Mouse (Mus musculus): ENCODE measurements around the gene Pnma1. TPM values are rescaled to one million over a fixed set of nuclear protein-coding genes. Genes with fewer than 3 reads are reported as not detected.

Gene Pnma1
- polyA plus RNA-seq, 1 experiment from 2014 or later = 0.71 TPM

DNA sequence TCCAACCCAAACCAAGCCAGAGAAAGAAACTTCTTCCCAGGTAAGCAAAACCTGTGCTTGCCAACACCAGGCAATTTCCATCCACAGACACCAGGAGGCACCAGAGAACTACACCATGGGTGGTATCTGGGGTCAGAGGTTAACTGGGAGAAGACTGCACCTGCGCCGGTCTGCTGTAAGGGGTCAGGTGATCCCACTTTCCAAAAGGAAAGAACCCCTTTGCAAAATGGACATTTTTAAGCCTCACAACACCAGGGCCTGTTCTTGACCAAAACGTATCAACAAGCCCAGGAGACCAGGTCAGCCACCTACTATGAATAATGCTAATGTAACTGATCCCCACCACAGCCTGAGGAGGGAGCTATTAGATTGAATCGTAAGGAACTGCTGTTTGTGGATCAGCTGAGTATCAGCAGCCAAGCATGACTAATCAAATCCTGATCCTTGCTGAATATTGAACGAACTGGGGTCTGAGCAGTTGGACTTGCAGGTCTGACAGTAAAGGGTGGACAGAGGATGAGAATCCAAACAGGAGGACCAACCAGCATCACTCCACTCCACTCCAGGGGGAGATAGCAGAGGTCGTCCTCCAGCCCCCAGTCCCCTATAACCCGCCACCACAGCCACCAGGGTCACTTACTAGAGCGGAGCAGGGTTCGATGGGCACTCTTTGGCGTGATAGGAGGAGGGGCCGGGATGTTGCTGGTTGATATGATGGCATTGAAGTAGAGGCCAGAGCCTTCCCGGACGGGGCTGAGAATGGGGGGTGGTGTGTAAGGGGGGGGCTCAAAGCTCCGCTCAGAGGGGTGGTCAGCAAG, 13.5 kb upstream of the Pnma1 start:
- Histone ChIP-seq H3K4me1 (ENCODE audit: control insufficient read depth, insufficient read depth, low read length) (peaks cover 7% of the 10 kb centered on the region; the same call in 1 of the 2 replicates), H3K9me3 (replicated peaks; ENCODE audit: control insufficient read depth, low read length) (no peaks in the 10 kb centered on the region), H3K4me3 (replicated peaks; ENCODE audit: low read length) (no peak overlapping the region), H3K27me3 (ENCODE audit: control insufficient read depth, insufficient read depth, low read length) (no peaks in the 10 kb centered on the region), H3K9ac (ENCODE audit: low read length) (no peak overlapping the region), H3K27ac (ENCODE audit: low read length) (no peak overlapping the region), H3K4me2 (ENCODE audit: low read depth, low read length) (no peak overlapping the region), H3K36me3 (ENCODE audit: control insufficient read depth, insufficient read depth, low read length) (peaks cover 15% of the 10 kb centered on the region)
- WGBS = 75% methylated on average over 14 of the region's 14 CpGs
- peak; percentile 27 for ATAC-seq (ENCODE audit: insufficient read depth, low FRiP score)

DNA sequence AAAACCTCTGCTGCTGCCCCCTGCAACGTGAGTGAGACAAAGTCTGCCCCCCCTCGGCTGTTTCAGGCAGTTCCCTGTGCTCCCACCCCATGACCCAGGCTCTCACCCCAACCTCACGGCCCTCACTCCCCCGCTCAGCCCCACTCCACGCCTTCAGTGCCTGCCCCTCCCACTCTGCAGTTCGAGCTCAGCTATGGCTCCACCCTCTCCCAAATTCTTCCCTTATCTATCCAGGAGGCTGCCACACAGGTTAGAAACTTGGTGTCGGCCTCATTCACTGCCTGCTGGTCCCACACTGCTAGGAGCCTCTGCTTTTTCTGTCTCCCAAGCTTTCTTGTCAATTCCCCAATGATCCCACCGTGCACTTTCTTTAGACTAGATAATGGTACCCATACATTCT, 12.8 kb upstream of the Pnma1 start:
- WGBS = 33% methylated on average over 8 of the region's 8 CpGs
- peaks cover 18% of the 10 kb centered on the region for H3K36me3 ChIP-seq (ENCODE audit: control insufficient read depth, insufficient read depth, low read length)
- ATAC-seq (ENCODE audit: insufficient read depth, low FRiP score) = peak; percentile 58; the same call in 1 of the 2 replicates

DNA sequence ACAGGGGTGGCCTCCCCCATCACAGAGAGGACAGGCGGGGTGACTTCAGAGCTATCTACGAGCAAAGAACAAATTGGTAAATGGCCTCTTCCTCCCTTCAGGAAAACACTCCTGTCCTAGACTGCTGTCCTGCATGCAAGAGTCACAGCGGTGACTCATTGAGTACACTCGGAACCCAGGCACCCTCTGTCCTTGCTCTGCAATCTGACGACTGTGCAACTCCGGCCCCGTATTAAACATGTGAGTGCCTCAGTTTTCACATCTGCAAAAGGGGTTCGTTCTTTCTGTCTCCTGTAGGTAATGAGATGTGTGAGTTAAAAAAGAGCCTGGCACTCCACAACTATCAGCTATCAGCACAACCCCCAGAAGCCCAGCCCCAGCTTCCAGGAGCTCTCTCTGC, 12.2 kb upstream of the Pnma1 start:
- no peak overlapping the region for H3K4me2 ChIP-seq (ENCODE audit: low read depth, low read length)
- H3K9ac ChIP-seq (ENCODE audit: low read length) = no peak overlapping the region
- H3K27ac ChIP-seq (ENCODE audit: low read length) = no peak overlapping the region
- H3K4me3 ChIP-seq (replicated peaks; ENCODE audit: low read length) = no peak overlapping the region
- no peaks in the 10 kb centered on the region for H3K4me1 ChIP-seq (ENCODE audit: control insufficient read depth, insufficient read depth, low read length)
- H3K9me3 ChIP-seq (replicated peaks; ENCODE audit: control insufficient read depth, low read length) = no peaks in the 10 kb centered on the region
- whole genome bisulfite sequencing = 87% methylated on average over 8 of the region's 8 CpGs
- ATAC-seq (ENCODE audit: insufficient read depth, low FRiP score) = no peak
- no peaks in the 10 kb centered on the region for H3K27me3 ChIP-seq (ENCODE audit: control insufficient read depth, insufficient read depth, low read length)
- peaks cover 21% of the 10 kb centered on the region for H3K36me3 ChIP-seq (ENCODE audit: control insufficient read depth, insufficient read depth, low read length)

More for the DNA sequence above, 12.8 kb upstream of the Pnma1 start:
- Histone ChIP-seq H3K4me1 (ENCODE audit: control insufficient read depth, insufficient read depth, low read length) (peaks cover 3% of the 10 kb centered on the region; the same call in 1 of the 2 replicates), H3K9me3 (replicated peaks; ENCODE audit: control insufficient read depth, low read length) (no peaks in the 10 kb centered on the region), H3K9ac (ENCODE audit: low read length) (no peak overlapping the region), H3K27me3 (ENCODE audit: control insufficient read depth, insufficient read depth, low read length) (no peaks in the 10 kb centered on the region), H3K4me3 (replicated peaks; ENCODE audit: low read length) (no peak overlapping the region), H3K27ac (ENCODE audit: low read length) (no peak overlapping the region), H3K4me2 (ENCODE audit: low read depth, low read length) (no peak overlapping the region)

DNA sequence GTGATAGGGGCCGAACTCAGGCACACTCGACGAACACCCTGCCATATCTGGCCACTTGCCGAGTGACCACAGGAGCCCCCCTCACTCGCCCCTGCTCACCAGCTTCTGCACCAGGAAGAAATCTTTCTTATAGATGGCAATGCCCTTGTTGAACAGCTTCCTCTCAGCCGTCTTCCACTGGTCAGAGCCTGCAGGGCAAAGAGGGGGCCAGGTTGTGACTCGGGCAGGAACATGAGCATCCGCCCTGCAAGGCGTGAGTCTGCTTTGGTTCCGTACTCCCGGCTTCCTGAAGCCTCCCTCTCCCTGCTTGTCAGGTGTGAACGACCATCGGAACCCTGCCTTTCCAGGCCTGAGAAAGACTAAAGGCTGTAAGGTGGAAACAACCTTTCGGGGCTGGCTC, 9.9 kb upstream of the Pnma1 start:
- 86% methylated on average over 14 of the region's 14 CpGs for WGBS
- Histone ChIP-seq H3K4me3 (replicated peaks; ENCODE audit: low read length) (no peak overlapping the region), H3K4me2 (ENCODE audit: low read depth, low read length) (no peak overlapping the region), H3K9me3 (replicated peaks; ENCODE audit: control insufficient read depth, low read length) (no peaks in the 10 kb centered on the region), H3K9ac (ENCODE audit: low read length) (no peak overlapping the region), H3K4me1 (ENCODE audit: control insufficient read depth, insufficient read depth, low read length) (no peaks in the 10 kb centered on the region), H3K27ac (ENCODE audit: low read length) (no peak overlapping the region), H3K36me3 (ENCODE audit: control insufficient read depth, insufficient read depth, low read length) (peaks cover 31% of the 10 kb centered on the region), H3K27me3 (ENCODE audit: control insufficient read depth, insufficient read depth, low read length) (no peaks in the 10 kb centered on the region)
- no peak for ATAC-seq (ENCODE audit: insufficient read depth, low FRiP score)

DNA sequence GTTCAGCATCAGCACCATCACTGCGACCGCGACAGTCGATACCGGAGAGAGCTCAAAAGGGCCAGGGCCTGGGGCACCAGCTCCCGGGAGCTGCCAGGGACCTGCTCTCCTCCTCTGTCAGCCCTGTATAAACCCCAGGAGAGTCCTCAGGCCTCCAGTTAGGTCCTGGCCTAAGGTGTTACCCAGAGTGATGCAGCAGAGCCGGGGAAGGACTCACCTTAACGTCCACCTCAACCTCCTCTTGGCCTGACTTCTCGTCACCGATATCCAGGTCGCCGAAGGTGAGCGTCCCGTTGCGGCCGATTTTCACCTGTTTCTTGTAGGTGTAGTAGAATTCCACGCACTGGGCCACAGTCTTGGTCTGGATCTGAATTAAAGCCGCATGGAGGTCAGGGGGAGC, 7.9 kb upstream of the Pnma1 start:
- H3K4me3 ChIP-seq (replicated peaks; ENCODE audit: low read length) = no peak overlapping the region
- H3K4me2 ChIP-seq (ENCODE audit: low read depth, low read length) = no peak overlapping the region
- no peak overlapping the region for H3K9ac ChIP-seq (ENCODE audit: low read length)
- peaks cover 31% of the 10 kb centered on the region for H3K36me3 ChIP-seq (ENCODE audit: control insufficient read depth, insufficient read depth, low read length)
- no peak overlapping the region for H3K27ac ChIP-seq (ENCODE audit: low read length)
- H3K27me3 ChIP-seq (ENCODE audit: control insufficient read depth, insufficient read depth, low read length) = no peaks in the 10 kb centered on the region
- no peaks in the 10 kb centered on the region for H3K9me3 ChIP-seq (replicated peaks; ENCODE audit: control insufficient read depth, low read length)
- no peak for ATAC-seq (ENCODE audit: insufficient read depth, low FRiP score)
- 93% methylated on average over 18 of the region's 18 CpGs for WGBS
- H3K4me1 ChIP-seq (ENCODE audit: control insufficient read depth, insufficient read depth, low read length) = 0 out of 2 replicates have a peak, but pooled peaks cover 6% of the 10 kb centered on the region

DNA sequence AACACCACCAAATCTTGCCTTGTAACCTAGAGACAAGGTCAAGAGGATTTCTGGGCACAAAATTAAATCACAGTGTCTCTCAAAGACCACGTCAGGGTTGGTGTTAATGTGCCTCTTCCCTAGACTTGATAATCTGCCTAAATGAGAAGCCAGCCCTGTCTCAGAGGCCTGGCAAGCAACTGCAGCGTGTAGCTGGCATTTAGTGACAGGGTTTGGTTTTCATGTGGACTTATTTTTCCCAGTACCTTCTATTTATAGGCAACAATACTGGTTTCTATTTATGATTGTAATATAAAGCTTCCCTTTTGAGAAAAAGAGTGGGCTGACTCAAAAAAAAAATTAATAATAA, 7.2 kb upstream of the Pnma1 start:
- 80% methylated on average over 2 of the region's 2 CpGs for WGBS
- Histone ChIP-seq H3K4me1 (ENCODE audit: control insufficient read depth, insufficient read depth, low read length) (peaks cover 12% of the 10 kb centered on the region), H3K27me3 (ENCODE audit: control insufficient read depth, insufficient read depth, low read length) (no peaks in the 10 kb centered on the region), H3K9ac (ENCODE audit: low read length) (no peak overlapping the region), H3K36me3 (ENCODE audit: control insufficient read depth, insufficient read depth, low read length) (peaks cover 31% of the 10 kb centered on the region), H3K4me3 (replicated peaks; ENCODE audit: low read length) (no peak overlapping the region), H3K9me3 (replicated peaks; ENCODE audit: control insufficient read depth, low read length) (no peaks in the 10 kb centered on the region), H3K4me2 (ENCODE audit: low read depth, low read length) (no peak overlapping the region), H3K27ac (ENCODE audit: low read length) (no peak overlapping the region)
- ATAC-seq (ENCODE audit: insufficient read depth, low FRiP score) = no peak

DNA sequence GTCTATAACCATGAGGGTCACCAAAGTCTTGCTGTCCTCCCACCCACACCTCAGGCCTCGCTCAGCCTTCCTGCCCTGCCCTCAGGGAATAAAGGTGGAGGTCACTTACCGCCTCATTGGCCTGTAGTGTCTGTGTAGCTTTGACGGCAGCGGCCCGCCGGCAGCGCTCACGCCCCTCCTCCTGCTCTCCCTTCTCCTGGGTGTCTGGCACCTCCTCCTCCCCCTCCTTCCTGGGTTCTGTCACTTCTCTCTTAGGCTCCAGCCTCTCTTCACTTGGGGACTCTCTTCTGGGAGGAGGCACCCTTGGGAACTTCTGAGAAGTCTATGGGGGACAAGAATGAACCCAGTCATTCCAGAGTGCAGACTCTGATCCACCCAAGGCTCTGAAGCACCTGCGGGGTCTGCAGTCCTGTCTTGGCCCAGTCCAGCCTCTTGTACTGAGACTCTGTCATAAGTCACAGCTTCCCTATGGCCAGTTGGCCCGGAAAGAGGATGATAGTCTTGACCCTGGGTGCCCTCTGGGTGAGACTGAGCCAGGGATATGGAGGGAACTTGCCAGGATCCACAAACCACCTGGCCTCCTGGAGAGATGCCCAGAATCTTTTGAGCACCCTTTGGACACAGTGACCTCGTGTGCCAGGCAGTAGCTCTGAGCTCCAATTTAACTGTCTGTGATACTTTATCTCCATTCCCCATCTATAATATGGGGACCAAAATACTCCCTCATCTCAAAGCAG, 6.7 kb upstream of the Pnma1 start:
- Histone ChIP-seq H3K9ac (ENCODE audit: low read length) (no peak overlapping the region), H3K9me3 (replicated peaks; ENCODE audit: control insufficient read depth, low read length) (no peaks in the 10 kb centered on the region), H3K4me2 (ENCODE audit: low read depth, low read length) (no peak overlapping the region), H3K36me3 (ENCODE audit: control insufficient read depth, insufficient read depth, low read length) (peaks cover 33% of the 10 kb centered on the region), H3K27me3 (ENCODE audit: control insufficient read depth, insufficient read depth, low read length) (no peaks in the 10 kb centered on the region), H3K4me3 (replicated peaks; ENCODE audit: low read length) (no peak overlapping the region), H3K27ac (ENCODE audit: low read length) (no peak overlapping the region), H3K4me1 (ENCODE audit: control insufficient read depth, insufficient read depth, low read length) (peaks cover 12% of the 10 kb centered on the region)
- no peak for ATAC-seq (ENCODE audit: insufficient read depth, low FRiP score)
- WGBS = 60% methylated on average over 11 of the region's 11 CpGs

DNA sequence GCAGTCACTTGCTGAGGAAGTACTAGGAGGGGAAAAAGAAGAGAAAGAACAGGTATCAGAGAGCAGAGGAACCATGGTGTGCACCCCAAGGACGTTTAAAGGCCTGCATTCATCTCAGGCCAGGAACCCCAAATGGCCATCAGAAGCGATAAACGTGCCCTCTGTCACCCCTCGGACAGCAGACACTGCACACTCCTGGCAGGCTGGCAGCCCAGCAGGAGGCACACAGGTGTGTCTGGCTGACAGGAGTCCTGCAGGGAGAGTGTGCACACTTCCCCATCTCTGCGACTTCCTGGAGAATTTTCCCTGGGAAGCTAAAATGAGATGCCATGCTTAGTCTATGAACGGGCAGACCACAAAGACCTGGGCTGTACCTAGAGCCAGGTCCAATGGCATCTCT, 5.1 kb upstream of the Pnma1 start:
- Histone ChIP-seq H3K4me2 (ENCODE audit: low read depth, low read length) (no peak overlapping the region), H3K27ac (ENCODE audit: low read length) (no peak overlapping the region), H3K4me3 (replicated peaks; ENCODE audit: low read length) (no peak overlapping the region), H3K36me3 (ENCODE audit: control insufficient read depth, insufficient read depth, low read length) (peaks cover 28% of the 10 kb centered on the region), H3K27me3 (ENCODE audit: control insufficient read depth, insufficient read depth, low read length) (no peaks in the 10 kb centered on the region), H3K9me3 (replicated peaks; ENCODE audit: control insufficient read depth, low read length) (no peaks in the 10 kb centered on the region), H3K9ac (ENCODE audit: low read length) (no peak overlapping the region), H3K4me1 (ENCODE audit: control insufficient read depth, insufficient read depth, low read length) (peaks cover 15% of the 10 kb centered on the region)
- no peak for ATAC-seq (ENCODE audit: insufficient read depth, low FRiP score)
- 77% methylated on average over 6 of the region's 6 CpGs for WGBS

Data from stomach, embryonic 16.5 days (tissue).